Mouse (Mus musculus): ENCODE measurements around the gene Enox1. TPM values are rescaled to one million over a fixed set of nuclear protein-coding genes. Genes with fewer than 3 reads are reported as not detected.

The Enox1 gene
- total RNA-seq, 4 experiments from 2014 or later, result 3.1 to 6.7 (median 5.2) TPM

DNA sequence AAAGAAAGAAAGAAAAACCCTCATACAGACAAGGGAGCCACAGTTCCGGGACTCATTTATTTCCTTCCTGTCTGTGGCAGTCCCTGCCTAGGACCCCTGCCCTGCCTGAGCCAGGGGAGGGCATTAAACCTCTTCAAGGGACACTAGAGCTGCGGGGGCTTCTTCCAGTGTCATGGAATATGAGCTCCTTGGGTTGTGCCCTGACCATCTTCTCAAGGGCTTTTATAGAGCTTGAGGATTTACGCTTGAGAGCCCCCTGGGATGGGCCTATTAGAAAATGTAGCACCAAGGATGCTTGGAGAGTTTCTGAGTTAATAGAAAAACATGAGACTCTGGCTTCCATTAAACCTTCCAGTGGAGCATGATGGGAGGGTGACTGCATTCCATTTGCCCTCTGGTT, 39.7 kb downstream of the Enox1 start:
- no peak for DNase-seq

GRCm38 (mm10) chr14:77197414-77197915, 40.9 kb downstream of the Enox1 start:
- no peak for DNase-seq

- no peak for DNase-seq
Measured at GRCm38 (mm10) chr14:77210889-77211288, 54.3 kb downstream of the Enox1 start.

GRCm38 (mm10) chr14:77213210-77213609, 56.6 kb downstream of the Enox1 start:
- DNase-seq, result no peak

DNA sequence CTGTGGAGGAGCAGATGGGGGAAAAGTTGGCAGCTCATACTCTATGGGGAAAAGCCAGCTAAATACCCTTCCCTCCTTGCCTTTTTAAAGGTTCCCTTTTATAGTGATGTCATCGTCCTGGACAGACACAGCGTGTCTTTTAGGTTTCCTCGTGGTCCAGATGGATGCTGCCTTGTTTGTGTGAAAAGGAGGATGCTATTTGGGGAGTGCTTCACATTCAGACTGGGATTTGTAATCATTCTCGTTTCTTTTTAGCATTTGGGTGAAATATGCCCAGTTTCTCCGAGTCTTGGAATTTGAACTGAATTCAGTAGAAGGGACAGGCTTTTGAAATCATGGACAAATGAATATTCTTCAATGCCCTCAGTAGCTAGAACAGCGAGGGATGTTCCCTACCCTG, 58.3 kb downstream of the Enox1 start:
- no peak for DNase-seq

DNA sequence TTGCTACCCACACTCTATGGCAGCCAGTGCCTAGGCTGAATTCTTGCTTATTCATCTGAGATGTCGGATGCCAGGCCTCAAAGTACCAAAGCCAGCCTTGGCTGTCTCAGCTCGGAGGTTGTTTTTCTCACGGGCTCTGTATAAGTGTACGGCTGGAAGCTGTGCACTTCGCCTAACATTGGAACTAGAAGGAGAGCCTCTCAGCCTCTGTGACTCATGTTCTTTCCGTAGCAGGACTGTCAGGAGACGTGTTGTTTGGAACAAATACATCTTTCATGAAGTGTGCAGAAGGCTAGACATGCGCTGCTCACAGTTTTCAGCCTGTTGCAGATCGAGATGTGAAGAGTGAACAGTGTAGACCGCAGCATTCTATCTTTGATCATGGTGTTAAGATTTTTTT, 68.8 kb downstream of the Enox1 start:
- DNase-seq, result no peak

DNA sequence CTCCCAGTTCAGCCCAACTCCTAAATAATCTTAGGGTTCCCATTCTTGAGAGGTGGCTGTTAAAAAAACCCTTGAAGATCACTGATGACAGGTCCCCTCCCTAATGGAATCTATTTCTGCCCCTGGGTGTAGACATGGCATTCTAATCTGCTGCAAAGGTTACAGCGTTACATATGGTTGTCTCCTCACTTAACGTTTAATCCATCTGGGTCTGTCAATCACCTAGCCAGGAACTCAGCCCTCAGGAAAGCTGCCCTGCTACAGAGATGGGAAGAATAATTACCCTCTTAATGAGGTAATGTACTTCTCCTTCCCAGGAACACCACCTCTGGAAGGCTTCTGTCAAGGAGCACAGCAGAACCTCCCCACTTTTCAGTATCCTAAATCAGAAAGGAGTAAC, 82.2 kb downstream of the Enox1 start:
- DNase-seq, result no peak

GRCm38 (mm10) chr14:77239360-77239759, 82.8 kb downstream of the Enox1 start:
- no peak for DNase-seq

DNA sequence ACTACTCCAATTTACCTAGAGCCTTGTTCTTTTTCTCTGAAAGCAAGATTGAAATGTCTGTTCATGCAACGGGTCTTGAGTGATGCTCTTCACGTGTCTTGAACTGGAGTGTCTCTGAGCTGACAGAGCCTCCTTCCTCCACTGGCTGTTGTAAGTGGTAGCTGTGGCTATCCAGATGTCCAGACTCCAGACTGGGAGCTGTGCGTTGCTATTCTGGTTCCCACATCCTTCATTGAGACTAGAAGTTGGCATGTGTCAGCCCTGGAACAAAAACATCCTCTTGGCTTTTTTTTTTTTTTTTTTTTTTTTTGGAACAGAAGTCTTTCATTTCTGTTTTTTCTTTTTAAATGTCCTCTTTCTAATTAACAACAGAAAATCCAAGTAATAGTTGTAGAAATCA, 90.4 kb downstream of the Enox1 start:
- no peak for DNase-seq

GRCm38 (mm10) chr14:77248426-77248825, 91.9 kb downstream of the Enox1 start:
- no peak for DNase-seq

DNA sequence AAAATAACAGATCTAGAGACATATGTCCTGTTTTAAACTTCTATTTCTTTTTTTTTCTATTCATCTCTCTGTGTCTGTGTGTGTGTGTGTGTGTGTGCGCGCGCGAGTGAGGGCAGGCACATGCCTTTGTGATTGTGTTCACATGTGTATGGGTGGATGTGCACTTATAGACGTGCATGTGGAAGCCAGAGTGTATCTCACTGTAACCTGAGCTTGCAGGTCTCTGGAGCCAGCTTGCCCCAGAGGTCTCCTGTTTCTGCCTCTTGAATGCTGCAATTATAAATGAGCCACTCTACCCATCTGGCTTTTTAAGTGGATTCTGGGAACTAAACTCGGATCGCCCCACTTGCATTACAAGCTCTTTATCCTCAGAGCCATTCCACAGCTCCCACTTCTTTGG, 92.4 kb downstream of the Enox1 start:
- no peak for DNase-seq

DNA sequence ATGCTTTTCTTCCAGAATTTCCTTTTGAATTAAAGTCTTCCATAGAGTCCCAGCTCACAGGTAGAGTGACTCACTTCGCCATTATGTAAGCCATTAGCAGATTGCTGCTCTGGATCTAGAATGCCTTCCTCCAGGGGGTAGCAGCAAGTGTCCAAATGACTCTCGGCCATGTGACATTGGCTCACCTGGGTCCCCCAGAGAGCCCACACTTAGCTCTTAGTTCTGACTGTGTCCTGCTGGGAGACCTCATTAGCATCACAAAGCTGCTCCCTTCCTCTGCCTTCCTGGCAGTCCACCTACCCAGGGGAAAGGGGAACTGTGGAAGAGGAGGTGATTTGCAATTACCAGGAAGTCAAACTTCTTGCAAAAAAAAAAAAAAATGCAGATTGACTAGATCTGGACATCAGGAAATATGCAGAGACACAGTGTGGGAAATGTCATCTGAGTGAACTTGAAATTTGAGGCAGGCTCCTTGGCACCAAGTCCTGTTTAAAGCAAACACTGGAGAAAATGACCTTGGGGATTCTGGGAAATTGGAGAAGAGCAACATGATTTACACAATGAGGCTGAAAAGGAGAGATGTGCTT, 94.2 kb downstream of the Enox1 start:
- no peak for DNase-seq

DNA sequence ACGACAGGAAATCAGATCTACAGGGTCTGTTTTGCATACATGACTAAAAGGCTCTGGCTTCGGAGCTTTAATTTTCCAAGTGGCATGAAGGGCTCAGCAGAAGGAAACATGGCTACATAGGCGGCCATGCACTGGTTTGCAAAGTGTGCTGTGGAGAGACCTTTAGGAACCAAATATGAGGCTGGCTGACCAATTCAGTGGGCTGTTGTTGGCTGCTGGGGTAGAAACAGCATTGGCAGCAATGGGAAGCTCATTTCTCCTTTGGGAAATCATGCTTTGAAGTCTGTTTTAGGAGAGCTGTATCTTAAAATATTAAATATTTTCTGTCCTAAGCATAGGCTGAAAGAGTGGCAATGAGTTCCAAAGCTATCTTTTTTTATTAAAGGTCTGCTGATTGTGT, 98.6 kb downstream of the Enox1 start:
- DNase-seq, result no peak

GRCm38 (mm10) chr14:77255711-77256110, 99.1 kb downstream of the Enox1 start:
- DNase-seq, result no peak

DNA sequence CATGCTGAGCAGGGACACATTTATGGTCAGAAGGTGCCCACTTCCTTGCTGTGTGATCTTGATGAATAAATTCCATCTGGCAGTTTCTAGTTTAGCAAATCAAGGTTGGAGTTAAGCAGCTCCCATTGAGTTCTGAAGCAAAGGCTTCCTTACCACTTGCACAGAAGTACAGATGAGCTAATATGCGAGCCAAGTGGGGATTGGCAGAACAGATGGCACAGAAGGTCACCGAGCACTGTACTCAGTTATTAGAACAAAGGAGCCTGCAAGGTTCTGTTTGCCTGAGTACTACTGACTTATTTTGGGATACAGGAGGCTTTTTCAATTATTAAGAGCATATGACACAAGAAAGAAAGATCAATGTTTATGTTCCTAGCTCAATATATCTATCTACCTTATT, 100.4 kb downstream of the Enox1 start:
- DNase-seq, result no peak

DNA sequence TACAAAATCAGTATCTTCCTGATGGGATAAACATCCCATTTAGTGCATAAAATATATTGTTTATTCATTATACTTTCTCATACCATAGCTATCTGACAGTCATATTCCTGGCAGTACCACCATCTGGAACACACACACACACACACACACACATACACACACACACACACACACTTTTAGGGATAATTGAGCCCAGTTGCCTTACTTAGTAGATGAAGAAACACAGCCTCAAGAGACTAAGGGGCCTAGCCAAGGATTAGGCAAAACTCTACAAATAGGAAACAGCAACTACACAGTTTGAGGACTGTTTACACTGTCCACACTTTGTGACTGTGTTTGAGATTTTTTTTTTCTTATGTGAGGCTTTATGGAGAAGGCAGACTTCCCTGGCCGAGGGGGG, 100.9 kb downstream of the Enox1 start:
- DNase-seq, result no peak

DNA sequence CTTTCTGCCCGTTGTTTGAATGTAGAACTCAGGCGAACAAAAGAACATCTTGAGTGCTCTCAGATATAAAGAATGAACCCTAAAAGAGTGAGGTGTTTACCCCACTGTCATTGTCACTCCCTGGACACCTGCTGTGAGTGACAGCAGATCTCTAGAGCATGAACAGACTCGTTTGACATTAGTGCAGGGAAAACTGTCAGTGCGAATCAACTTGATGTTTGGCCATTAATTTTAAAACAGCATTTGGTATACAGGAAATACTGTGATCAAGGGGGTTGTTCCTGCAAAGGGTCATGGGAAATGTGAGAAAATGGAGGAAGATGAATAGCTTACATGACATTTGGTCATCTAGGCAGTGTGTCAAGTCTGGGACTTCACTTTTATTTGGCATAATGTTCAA, 101.6 kb downstream of the Enox1 start:
- no peak for DNase-seq

- no peak for DNase-seq
Measured at GRCm38 (mm10) chr14:77259686-77260085, 103.1 kb downstream of the Enox1 start.

DNA sequence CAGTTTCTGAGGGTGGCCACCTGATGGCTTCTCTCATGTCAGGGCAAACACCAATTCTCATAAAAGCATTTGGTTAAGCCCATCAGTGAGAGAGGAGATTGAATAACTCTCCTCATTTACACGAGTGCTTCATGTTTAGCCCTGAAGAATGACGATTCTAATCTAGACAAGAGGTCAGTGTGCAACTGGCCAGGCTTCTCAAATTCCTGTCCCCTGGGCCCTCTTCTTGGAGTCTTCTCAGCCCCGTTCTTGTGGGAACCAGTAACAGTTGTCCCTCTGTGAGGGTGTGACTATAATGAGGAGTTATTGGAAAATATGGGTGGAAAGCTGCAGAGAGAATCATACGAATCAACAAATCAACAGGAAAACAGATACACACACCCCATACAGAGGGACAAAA, 103.5 kb downstream of the Enox1 start:
- DNase-seq, result peak; percentile 5

GRCm38 (mm10) chr14:77266805-77267771, 110.5 kb downstream of the Enox1 start:
- DNase-seq, result no peak

DNA sequence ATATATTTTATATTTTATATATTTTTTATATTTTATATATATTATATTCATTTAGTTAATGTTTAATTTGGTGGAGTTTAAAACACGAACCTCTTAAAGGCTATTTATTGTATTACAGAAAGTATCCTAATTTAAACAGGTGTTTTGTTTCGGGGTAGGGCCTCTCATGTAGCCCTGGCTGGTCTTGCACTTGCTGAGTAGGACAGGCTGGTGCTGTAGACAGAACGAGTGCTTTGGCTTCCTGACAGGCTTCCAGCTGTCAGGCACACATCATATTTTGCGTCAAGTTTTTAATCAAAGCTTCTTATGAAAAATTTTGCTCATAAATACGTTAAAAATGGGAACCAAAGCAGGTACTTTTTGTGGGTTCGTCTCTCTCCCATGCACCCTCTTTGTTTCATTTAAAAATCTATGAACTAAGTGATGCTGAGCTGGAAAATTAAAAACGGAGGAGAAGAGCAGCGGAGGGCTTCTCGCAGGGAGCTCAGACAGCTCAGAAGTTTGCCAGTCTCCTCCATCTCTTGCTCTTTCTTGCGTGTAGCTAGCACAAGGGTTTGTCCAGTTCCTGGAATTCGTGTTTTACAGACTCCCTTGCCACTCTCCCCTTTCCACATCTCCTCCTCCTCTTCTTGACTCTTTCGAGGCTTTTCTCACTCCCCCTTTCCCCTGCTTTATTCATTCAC, 115.8 kb downstream of the Enox1 start:
- no peak for DNase-seq

GRCm38 (mm10) chr14:77272931-77273446, 116.4 kb downstream of the Enox1 start:
- no peak for DNase-seq

- no peak for DNase-seq
Measured at GRCm38 (mm10) chr14:77273721-77274120, 117.2 kb downstream of the Enox1 start.
